Mouse (Mus musculus) gonadal fat pad, adult 2 months (tissue): ENCODE measurements around the gene Srgap3. TPM values are rescaled to one million over a fixed set of nuclear protein-coding genes. Genes with fewer than 3 reads are reported as not detected.

Experiments used
- DNase-seq: peaks from one replicate; pipeline ENCODE4 v3.0.0-alpha.2; 2012; ENCODE audit warnings: low read depth
- polyA plus RNA-seq: library from polyadenylated mRNA; depleted of rRNA; stranded (reverse); fragments of >200 nt; gene quantifications from 2 replicates; pipeline ENCODE4 v1.2.3, GENCODE M21; 2012; rRNA removed

Gene Srgap3
- 2.6 and 4.0 TPM in 2 replicates for polyA plus RNA-seq

- DNase-seq, result no peak
Measured at GRCm38 (mm10) chr6:112946895-112947436, at the start of gene Srgap3. Gene Srgap3, minus strand, starts transcription at chr6:112947266.

- DNase-seq, result no peak
Measured at GRCm38 (mm10) chr6:112995708-112996107, 48.6 kb upstream of the Srgap3 start.

- DNase-seq, result no peak
Measured at GRCm38 (mm10) chr6:112990119-112990518, 43.1 kb upstream of the Srgap3 start.

DNA sequence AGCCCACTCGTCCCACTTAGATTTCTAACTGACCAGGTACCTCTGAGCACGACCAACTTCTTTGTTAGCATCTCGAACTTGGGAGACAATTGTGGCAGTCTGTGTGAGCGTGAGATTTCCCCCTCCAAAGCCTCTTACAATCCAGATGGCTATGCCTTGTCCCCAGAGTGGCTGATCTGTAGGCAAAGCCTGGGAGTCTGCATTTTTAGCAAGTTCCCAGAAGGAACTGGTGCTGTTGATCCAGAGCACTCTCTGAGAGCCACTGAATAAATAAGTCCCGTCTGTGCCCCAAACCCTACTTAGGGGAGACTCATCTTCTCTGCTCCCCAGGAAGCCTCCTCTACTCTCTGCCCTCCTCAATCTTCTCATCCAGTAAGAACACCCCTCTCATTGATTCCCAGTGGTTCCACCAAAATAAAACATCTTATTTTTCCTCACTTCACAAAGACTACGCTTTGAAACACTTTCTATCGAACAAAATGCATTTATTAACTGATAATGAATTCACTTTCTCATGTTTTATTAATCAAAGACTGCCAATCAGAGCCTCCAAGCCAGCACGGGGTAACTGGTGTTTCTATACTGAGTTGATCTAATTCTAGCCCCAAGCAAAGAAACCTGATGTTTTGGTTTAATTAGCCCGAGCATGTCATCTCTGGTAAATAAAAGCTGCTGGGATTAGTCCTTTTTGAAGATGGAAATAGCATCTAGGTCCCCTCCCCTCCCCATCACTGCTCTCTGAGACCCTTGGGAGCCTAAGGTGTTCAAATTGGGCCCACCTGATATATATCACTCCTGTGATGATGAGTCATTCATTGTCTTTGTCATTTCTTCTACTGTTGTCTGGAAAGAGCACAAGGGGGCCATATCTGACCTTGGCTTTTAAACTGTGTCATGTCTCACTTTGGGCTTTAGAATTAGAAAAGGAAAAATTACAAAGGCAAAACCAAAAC is 38.6 kb upstream of the Srgap3 start:
- no peak for DNase-seq

GRCm38 (mm10) chr6:112982241-112982640 is 35.2 kb upstream of the Srgap3 start:
- no peak for DNase-seq

DNA sequence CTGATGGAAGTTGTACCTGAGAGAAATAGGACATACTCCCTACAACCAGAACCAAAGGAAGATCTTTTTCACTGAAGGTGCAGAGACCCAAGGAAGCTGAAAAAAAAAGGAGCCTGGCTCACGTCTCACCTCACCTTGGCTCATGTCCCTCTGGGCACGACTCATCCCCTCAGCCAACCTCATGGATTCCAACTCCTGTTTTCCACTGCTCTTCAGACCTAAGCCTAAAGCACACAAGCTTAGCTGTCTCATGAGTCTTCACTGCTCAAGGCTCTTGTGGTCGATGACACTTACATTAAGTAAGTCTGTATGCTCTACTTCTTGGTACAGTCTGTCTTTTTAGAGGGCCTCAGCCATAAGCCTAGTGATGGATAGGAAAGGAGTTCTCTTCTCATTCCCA is 31.9 kb upstream of the Srgap3 start:
- no peak for DNase-seq

DNA sequence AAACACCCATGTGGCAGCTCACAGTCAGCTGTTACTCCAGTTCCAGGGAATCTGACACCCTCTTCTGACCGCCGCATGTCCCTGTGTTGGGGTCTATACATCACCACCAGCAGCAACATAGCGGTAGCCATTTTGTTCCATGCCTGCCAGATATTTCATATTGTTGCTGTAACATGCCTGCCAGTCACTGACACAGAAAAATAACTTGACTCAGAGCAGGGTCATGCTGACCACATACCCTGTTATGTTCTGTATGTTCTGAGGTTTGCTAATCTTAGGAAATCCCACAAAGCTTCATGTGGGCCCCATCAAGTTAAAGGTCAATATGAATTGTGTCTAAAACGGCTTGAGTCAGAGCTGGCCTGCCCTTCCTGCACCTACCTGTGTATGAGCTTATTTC is 30.2 kb upstream of the Srgap3 start:
- DNase-seq, result no peak

DNA sequence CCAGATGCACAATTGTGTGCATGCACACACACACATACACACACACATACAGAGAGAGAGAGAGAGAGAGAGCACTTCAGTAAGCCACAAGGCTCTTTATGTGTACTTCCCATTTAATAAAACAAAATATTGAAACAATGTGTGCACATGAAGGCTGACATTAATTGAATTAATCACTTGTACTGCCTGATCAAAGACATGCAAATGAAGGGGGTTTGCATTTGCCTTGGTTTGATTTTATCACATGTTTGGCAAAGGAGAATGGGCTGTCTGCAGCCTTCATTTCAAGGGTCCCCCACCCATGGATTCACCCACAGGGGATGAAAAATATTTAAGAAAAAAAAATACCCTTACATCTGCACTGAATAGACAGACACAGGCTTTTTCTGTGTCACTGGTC is 29.5 kb upstream of the Srgap3 start:
- no peak for DNase-seq

GRCm38 (mm10) chr6:112976136-112976535 is 29.1 kb upstream of the Srgap3 start:
- no peak for DNase-seq

DNA sequence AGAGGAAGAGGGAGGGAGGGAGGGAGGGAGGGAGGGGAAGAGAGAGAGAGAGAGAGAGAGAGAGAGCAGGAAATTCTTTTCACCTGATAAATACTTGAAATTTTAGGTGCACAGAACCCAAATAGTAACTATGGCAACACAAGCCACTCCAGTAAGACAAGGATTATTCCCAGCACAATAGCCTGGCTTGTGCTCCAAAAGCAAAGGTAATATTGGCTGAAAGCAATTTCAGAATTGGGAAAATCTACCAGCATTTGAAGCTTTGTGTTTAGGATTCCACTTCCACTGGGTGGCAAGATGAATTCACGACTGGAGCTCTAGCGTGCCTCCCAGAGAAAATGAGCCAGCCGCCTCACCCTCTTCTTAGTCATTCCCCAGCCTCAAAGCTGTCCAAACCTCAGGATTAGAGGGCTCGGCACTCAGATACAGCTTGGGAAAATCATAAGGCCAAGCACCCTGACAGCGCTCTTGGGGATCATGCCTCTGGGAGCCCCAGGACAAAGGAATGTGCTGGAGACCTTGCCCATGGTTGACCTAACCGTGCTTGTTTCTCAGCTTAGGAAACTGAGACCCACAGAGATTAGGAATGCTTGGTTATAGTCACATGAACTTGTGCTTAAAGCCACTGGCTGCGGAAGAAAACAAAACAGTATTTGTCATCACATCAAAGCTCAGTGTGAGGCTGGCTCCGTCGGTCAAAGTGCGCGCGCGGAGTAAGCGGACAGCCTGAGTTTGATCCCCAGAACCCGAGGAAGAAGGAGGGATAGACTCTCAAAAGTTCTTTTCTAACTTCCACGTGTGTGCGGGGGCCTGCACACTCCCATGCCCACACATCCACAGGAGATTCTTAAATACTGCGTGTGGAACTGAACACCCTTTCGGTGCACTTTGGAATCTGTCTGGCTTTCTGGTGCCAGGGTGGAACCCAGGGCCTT is 27.0 kb upstream of the Srgap3 start:
- no peak for DNase-seq

- no peak for DNase-seq
Measured at GRCm38 (mm10) chr6:112972858-112973631, 26.0 kb upstream of the Srgap3 start.

DNA sequence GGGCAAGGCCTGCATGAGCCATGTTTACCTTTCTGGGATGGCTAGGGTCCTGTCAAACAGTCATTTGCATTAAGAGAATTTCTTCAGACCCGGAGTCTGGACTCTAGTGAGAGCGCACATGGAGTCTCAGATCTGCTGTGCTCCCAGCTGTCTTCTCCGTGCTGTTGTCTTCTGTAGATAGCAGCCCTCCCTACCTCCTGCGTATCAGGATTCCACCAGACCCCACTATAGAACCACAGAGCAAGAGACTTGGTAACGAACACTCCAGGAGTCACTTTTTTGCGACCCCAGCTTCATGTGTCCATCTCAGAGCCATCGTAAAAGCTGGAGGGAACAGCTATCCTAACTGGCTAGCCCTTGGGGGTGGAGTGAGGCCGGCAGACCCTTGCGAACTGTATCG is 25.1 kb upstream of the Srgap3 start:
- no peak for DNase-seq

- DNase-seq, result no peak
Measured at GRCm38 (mm10) chr6:112971116-112971768, 24.2 kb upstream of the Srgap3 start.

- DNase-seq, result no peak
Measured at GRCm38 (mm10) chr6:112967359-112967758, 20.3 kb upstream of the Srgap3 start.

DNA sequence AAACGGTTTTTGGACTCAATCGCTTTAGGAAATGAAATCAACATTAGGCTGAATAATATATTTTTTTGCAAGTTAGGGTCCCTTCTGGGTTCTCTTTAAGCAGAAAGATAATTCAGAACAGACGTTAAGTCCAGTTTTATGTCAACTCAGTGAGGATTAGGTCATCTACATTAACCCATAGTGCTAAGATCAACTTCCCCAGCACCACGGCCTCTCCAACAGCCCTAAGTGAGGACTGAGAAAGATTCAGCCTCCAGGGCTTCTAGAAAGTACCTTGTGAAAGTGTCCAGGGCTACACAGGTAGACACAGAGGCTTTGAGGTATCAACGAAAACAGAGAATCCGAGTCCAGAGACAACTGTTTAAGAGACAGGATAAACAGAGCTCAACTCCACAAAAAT is 11.3 kb upstream of the Srgap3 start:
- no peak for DNase-seq

DNA sequence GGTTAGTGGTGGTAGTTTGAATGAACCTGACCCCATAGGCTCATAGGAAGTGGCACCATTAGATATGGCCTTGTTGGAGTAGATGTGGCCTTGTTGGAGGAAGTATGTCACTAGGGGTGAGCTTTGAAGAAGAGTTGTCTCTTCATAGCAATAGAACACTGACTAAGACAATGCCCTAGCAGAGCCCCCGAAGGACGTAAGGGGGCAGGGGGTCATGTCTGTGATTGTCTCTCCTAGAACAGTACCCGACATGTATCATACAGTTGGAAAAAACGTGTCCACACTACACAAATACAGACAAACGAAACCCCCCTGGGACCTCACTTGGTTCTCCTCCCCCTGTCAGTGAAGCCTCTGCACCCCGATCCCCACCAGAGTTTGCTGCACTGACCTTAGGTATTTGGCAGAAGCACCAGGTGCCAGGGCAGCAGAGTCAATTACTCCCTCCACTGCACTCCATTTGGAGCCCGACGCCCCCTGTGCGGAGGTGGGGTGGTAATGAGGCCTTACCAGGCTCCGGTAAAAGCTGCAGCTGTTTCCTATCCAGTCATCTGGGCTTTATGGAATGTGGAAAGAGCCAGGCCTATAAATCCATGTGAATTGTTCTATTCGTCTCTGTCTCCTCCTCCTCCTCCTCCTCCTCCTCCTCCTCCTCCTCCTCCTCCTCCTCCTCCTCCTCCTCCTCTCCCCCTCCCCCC is 10.7 kb upstream of the Srgap3 start:
- DNase-seq, result no peak

GRCm38 (mm10) chr6:112955773-112956172 is 8.7 kb upstream of the Srgap3 start:
- no peak for DNase-seq

DNA sequence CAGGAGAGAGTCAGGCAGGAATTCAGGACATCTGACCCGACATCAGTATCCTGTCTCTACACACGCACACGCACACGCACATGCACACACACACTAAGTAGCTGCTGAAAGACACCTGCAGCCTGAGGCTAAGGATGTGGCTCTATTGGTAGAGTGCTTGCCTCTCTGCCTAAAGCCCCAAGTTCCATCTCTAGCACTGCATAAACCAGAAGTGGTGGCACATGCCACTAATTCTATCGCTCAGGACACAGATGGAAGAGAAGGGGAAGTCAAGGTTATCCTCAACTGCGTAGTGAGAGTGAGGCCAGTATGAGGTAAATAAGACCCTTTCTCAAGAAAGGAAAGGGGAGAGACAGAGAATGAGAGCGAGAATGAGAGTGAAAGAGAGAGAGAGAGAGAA is 6.8 kb upstream of the Srgap3 start:
- no peak for DNase-seq

DNA sequence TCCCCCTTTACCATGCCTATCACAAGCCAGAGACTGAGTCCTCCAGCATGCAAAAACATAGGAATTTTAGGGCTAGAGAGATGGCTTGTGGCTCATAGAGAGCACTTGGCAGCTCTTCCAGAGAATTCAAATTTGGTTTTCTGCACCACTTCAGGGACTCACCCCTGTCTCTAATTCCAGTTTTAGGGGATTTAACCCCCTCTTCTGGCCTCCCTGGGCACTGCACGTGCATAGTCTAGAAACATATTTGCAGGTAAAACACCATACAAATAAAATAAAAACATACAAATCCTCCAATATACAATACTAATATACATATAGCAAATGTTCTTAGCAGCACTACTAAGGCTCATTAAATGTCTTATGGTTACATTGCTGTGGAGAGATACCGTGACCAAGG is 4.2 kb upstream of the Srgap3 start:
- no peak for DNase-seq
